Mouse (Mus musculus) lung, embryonic 15.5 days (tissue): ENCODE data around the gene Gtf3a. TPM values are rescaled to one million over a fixed set of nuclear protein-coding genes. Genes with fewer than 3 reads are reported as not detected.

Experiments
- ATAC-seq: fragments of 200-750 bp; cut with Nextera tagmentation; 2 replicates; pipeline ENCODE4 v1.8.0; 2017; ENCODE audit warnings: moderate number of reproducible peaks, borderline replicate concordance; ENCODE audit not compliant: low FRiP score, low TSS enrichment; ENCODE audit errors: extremely low read depth
- H3K27ac ChIP-seq: fragments of 300-500 bp; sonication (generic); 2 replicates; pipeline ENCODE4 v1.5.1; 2015; ENCODE audit warnings: moderate library complexity, mild to moderate bottlenecking, inconsistent platforms
- H3K27me3 ChIP-seq: fragments of 300-500 bp; sonication (generic); 2 replicates; pipeline ENCODE4 v1.6.1; 2015; ENCODE audit warnings: inconsistent platforms
- H3K36me3 ChIP-seq: fragments of 300-500 bp; sonication (generic); 2 replicates; pipeline ENCODE4 v1.6.1; 2015; ENCODE audit warnings: inconsistent platforms
- H3K4me1 ChIP-seq: fragments of 300-500 bp; sonication (generic); 2 replicates; pipeline ENCODE4 v1.6.1; 2015; ENCODE audit warnings: inconsistent platforms
- H3K4me2 ChIP-seq: fragments of 300-500 bp; sonication (generic); 2 replicates; pipeline ENCODE4 v1.6.1; 2015; ENCODE audit warnings: inconsistent platforms, mild to moderate bottlenecking, moderate library complexity
- H3K4me3 ChIP-seq: fragments of 300-500 bp; sonication (generic); 2 replicates; pipeline ENCODE4 v1.5.1; 2015; ENCODE audit warnings: mild to moderate bottlenecking, inconsistent platforms
- H3K9ac ChIP-seq: fragments of 300-500 bp; sonication (generic); 2 replicates; pipeline ENCODE4 v1.6.1; 2015; ENCODE audit warnings: inconsistent platforms
- H3K9me3 ChIP-seq: fragments of 300-500 bp; sonication (generic); 2 replicates; pipeline ENCODE4 v1.6.1; 2016; ENCODE audit warnings: inconsistent platforms
- WGBS: fragments of 180-500 bp; shearing (Covaris S2); methylation state at CpG from one replicate; pipeline ENCODE4 v1.1.7; 2015; 5-methylcytosine and 5-hydroxymethylcytosine counted together
- polyA plus RNA-seq: library from polyadenylated mRNA; unstranded; fragments of >200 nt; fragmentation: Nextera tagmentation; extraction: Ambion mirVana; gene quantifications from 2 replicates; pipeline ENCODE4 v1.2.1, GENCODE M21; 2015

The Gtf3a gene
- polyA plus RNA-seq = 128 and 133 TPM in 2 replicates

DNA sequence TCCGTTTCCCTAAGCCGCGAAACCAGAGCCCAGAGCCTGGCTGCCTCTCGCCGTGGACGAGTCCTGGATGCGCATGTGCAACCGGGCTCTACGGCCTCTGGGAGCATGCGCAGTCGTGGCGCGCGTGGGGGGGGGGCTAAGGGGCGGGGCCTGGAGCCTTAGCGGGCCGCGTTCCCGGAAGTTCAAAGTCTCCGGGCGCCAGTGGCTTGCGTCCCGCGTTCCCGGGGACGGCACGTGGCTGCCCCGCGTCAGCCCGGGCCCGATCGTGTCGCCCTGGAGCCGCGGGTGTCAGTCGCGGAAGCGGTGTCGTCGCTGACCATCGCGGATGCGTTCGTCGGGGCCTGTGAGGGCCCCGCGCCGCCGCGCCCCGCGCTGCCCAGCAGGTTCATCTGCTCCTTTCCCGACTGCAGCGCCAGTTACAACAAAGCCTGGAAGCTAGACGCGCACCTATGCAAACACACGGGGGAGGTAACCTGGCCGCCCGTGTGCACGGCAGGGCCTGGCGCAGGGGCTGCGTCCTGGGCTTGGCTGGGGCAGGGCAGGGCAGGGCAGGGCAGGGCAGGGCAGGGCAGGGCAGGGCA is at the start of gene Gtf3a:
Gtf3a (plus strand) TSS at position 150 of the 581 bp plus-strand sequence.
- Histone ChIP-seq H3K27me3 (no peaks in the 10 kb centered on the region), H3K4me1 (peaks cover 14% of the 10 kb centered on the region), H3K27ac (peak within 1 kb of the TSS; percentile 89), H3K9me3 (no peaks in the 10 kb centered on the region), H3K9ac (peak within 1 kb of the TSS; percentile 86), H3K4me3 (peak within 1 kb of the TSS; percentile 84), H3K36me3 (peaks cover 31% of the 10 kb centered on the region), H3K4me2 (peak within 1 kb of the TSS; percentile 94)
- WGBS = under 1% methylated on average over 43 of the region's 62 CpGs
- ATAC-seq = peak; percentile 94

DNA sequence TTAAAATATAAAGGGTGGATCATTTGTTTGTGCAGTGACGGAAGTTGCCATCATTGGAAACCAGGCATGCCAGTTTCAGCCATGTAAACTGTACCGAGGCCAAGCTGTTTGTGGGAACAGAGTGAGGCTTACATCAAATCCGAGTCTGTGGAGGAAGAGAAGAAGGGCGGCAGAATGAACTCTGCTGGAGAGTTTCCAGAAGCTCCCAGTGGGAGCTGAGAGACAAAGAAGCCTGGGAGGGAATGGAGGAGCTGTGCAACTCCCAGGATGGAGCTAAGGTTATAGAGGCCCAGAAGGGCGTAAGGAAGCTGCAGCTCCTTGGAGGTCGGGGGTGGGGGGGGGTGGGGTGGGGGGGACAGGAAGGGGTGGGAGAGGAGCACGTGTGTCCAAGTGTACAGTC is 48.1 kb upstream of the Gtf3a start:
- no peak overlapping the region for H3K4me2 ChIP-seq
- no peaks in the 10 kb centered on the region for H3K9me3 ChIP-seq
- no peaks in the 10 kb centered on the region for H3K4me1 ChIP-seq
- no peaks in the 10 kb centered on the region for H3K36me3 ChIP-seq
- H3K4me3 ChIP-seq = no peak overlapping the region
- H3K9ac ChIP-seq = no peak overlapping the region
- H3K27me3 ChIP-seq = no peaks in the 10 kb centered on the region
- ATAC-seq = no peak
- H3K27ac ChIP-seq = no peak overlapping the region
- WGBS = 26% methylated on average over 7 of the region's 7 CpGs

DNA sequence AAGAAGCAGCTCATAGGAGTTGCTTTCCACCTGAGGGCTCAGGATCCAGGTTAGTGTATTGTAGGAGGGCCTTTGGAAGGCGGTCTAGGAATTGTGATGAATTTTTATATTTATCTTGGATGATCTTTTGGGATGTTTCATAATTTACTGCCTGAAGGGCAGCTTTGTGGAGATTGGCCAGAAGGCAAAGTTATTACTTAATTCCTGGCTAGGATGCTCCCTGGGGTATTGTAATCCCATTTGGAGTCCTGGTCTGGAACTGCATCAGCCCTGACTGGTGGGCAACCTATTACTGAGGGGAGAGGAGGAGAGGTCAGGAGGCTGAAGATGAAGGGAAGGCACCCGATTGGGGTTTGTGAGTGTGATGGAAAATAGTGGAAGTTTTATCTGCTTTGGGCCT is 47.0 kb upstream of the Gtf3a start:
- Histone ChIP-seq H3K4me1 (0 out of 2 replicates have a peak, but pooled peaks cover 2% of the 10 kb centered on the region), H3K36me3 (no peaks in the 10 kb centered on the region), H3K9me3 (no peaks in the 10 kb centered on the region), H3K27ac (no peak overlapping the region), H3K4me3 (no peak overlapping the region), H3K27me3 (no peaks in the 10 kb centered on the region), H3K9ac (no peak overlapping the region), H3K4me2 (no peak overlapping the region)
- no peak for ATAC-seq
- WGBS = 76% methylated on average over 2 of the region's 2 CpGs

DNA sequence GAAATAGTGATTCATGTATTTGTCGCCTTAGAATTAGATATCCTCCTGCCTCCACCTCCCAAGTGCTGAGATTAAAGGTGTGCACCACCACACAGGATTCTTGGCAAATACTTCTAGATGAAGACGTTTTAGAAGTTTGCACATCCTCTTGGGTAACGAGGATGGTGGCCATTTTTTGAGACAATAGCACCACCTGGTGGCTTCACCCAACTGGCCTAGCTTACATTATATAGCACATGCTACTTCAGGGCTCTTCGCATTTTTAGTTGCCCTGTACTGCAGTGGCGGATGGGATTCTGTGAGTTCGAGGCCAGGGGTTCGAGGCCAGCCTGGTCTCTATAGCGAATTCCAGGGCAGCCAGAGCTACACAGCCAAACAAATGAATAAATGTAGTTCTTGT is 44.1 kb upstream of the Gtf3a start:
- H3K27ac ChIP-seq = no peak overlapping the region
- H3K36me3 ChIP-seq = no peaks in the 10 kb centered on the region
- H3K9ac ChIP-seq = no peak overlapping the region
- H3K9me3 ChIP-seq = no peaks in the 10 kb centered on the region
- WGBS = 19% methylated on average over 8 of the region's 8 CpGs
- H3K4me2 ChIP-seq = no peak overlapping the region
- no peak overlapping the region for H3K4me3 ChIP-seq
- peak; percentile 43; the same call in 1 of the 2 replicates for ATAC-seq
- peaks cover 6% of the 10 kb centered on the region for H3K4me1 ChIP-seq
- H3K27me3 ChIP-seq = peaks cover 7% of the 10 kb centered on the region; the same call in 1 of the 2 replicates

DNA sequence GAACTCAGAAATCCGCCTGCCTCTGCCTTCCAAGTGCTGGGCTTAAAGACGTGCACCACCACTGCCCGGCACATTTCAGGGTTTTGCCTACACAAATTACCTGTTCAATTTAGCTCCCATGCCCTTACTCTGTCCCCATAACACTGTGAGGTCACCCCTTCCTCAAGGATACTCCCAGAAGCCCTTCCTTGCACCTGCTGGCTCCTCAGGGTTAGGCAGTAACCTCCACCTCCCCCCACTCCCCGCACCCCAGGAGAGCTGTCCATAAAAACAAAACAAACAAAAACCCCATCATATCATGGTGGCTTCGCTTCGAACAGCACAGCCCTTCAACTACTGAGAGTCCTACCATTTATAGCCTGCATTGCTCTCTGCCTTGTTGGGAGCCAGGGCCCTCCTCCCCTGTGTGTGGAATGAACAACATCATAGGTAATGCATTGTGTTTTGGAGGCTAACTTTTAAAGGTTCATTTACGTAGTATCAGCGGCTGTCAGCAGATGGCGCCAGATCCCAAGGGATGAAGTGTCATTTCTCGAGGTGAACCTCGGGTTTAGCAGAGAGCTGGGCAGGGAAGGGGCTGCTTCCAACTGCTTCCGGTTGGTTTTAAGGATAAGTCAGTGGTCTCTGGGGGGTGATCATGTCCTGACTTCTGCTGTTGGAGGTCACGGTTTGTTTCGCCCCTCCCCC is 42.8 kb upstream of the Gtf3a start:
- no peaks in the 10 kb centered on the region for H3K9me3 ChIP-seq
- H3K27ac ChIP-seq = no peak overlapping the region
- peak overlapping the region; percentile 30 for H3K4me2 ChIP-seq
- ATAC-seq = peak; percentile 32; the same call in 1 of the 2 replicates
- H3K36me3 ChIP-seq = no peaks in the 10 kb centered on the region
- H3K4me3 ChIP-seq = no peak overlapping the region
- no peak overlapping the region for H3K9ac ChIP-seq
- 22% methylated on average over 14 of the region's 14 CpGs for WGBS
- H3K27me3 ChIP-seq = peaks cover 7% of the 10 kb centered on the region; the same call in 1 of the 2 replicates
- peaks cover 6% of the 10 kb centered on the region for H3K4me1 ChIP-seq

DNA sequence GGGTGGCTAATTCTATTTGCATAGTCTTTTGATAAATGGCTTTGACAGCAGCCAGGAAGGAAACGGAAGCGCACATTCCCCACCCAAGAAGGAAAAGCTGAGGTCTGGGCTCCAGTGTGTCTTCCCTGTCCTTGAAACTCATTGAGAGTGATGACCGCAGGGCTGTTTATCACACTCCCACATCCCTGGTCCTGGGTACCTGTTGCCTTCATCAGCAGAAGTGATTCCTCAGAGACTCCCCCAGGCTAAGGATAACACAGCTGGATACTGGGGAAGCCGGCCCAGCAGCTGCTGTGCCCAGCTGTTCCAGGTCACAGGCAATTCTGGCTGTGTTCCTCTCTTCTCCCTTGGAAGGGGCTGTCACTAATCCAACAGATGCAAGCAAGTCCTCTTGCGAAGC is 40.9 kb upstream of the Gtf3a start:
- Histone ChIP-seq H3K4me2 (no peak overlapping the region), H3K4me3 (no peak overlapping the region), H3K9ac (no peak overlapping the region), H3K9me3 (no peaks in the 10 kb centered on the region), H3K27me3 (peaks cover 7% of the 10 kb centered on the region; the same call in 1 of the 2 replicates), H3K36me3 (no peaks in the 10 kb centered on the region), H3K27ac (no peak overlapping the region), H3K4me1 (peaks cover 13% of the 10 kb centered on the region)
- WGBS = 25% methylated on average over 5 of the region's 5 CpGs
- ATAC-seq = no peak

DNA sequence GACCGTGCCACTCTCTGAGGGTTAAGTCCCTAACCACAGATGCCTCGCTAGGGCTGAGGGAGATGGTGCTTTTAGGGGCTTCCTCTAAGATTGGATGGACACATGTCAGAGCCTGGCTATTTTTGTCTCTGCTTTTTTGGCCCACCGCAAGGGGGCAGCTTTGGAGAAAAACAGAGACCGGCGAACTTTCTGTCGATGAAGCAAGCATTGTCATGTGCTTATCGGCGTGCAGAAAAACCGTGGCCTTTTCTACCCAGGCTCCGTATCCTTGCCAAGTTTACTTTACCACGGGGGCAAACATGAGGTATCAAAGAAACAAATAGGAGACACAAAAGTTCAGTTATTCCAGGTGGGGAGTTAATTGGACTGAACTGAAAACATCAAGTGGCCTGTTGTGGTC is 39.8 kb upstream of the Gtf3a start:
- H3K4me2 ChIP-seq = no peak overlapping the region
- H3K36me3 ChIP-seq = no peaks in the 10 kb centered on the region
- no peak overlapping the region for H3K4me3 ChIP-seq
- no peak for ATAC-seq
- WGBS = 44% methylated on average over 11 of the region's 11 CpGs
- no peaks in the 10 kb centered on the region for H3K9me3 ChIP-seq
- H3K4me1 ChIP-seq = peaks cover 13% of the 10 kb centered on the region
- H3K9ac ChIP-seq = no peak overlapping the region
- no peak overlapping the region for H3K27ac ChIP-seq
- H3K27me3 ChIP-seq = peaks cover 7% of the 10 kb centered on the region; the same call in 1 of the 2 replicates

DNA sequence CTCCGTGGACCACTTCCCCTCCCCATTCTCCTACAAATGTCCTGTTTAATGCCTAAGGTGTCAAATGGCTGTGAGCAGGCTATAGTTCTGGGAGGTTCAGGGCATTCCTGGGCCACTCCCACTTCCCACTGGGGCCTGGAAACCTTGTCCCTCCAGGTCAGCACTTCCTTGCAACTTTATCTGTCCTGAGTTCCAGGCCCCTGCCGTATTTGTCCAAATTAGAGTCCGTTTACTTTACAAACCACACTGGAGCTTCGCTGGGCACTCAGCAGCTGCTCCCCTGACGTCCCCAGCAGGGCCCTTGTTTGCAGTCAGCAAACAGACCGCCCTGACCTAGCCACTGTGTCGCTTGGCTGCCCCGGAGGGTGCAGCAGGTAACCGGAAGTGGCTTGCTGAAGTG is 36.3 kb upstream of the Gtf3a start:
- peak; percentile 51; the same call in 1 of the 2 replicates for ATAC-seq
- Histone ChIP-seq H3K27me3 (peaks cover 14% of the 10 kb centered on the region; the same call in 1 of the 2 replicates), H3K36me3 (no peaks in the 10 kb centered on the region), H3K27ac (peak overlapping the region; percentile 29; the same call in 1 of the 2 replicates), H3K4me2 (no peak overlapping the region), H3K9ac (no peak overlapping the region), H3K4me3 (no peak overlapping the region), H3K9me3 (no peaks in the 10 kb centered on the region), H3K4me1 (peaks cover 10% of the 10 kb centered on the region)
- WGBS = 4% methylated on average over 9 of the region's 9 CpGs

DNA sequence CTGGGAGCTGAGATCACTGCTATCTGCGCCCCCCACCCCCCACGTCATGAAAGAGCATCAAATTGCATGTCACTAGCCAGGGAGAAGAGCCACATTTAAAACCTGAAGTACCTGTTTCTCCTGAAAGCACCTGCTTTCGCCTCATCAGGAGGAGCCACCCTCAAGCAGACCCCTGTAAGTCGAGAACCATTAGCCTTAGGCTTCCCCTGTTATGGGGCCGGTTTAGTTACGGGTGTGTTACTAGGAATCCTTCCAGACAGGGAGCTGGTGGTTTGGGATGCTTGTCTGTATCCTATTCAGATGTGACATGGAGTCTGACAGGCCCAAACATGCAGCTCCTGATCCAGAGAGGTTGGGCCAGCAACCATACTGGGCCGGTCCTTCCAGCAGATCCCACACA is 35.1 kb upstream of the Gtf3a start:
- Histone ChIP-seq H3K4me1 (peaks cover 6% of the 10 kb centered on the region; the same call in 1 of the 2 replicates), H3K9me3 (no peaks in the 10 kb centered on the region), H3K36me3 (no peaks in the 10 kb centered on the region), H3K9ac (no peak overlapping the region), H3K4me2 (no peak overlapping the region), H3K27ac (no peak overlapping the region), H3K4me3 (no peak overlapping the region), H3K27me3 (peaks cover 9% of the 10 kb centered on the region; the same call in 1 of the 2 replicates)
- no peak for ATAC-seq
- 75% methylated on average over 7 of the region's 7 CpGs for WGBS

DNA sequence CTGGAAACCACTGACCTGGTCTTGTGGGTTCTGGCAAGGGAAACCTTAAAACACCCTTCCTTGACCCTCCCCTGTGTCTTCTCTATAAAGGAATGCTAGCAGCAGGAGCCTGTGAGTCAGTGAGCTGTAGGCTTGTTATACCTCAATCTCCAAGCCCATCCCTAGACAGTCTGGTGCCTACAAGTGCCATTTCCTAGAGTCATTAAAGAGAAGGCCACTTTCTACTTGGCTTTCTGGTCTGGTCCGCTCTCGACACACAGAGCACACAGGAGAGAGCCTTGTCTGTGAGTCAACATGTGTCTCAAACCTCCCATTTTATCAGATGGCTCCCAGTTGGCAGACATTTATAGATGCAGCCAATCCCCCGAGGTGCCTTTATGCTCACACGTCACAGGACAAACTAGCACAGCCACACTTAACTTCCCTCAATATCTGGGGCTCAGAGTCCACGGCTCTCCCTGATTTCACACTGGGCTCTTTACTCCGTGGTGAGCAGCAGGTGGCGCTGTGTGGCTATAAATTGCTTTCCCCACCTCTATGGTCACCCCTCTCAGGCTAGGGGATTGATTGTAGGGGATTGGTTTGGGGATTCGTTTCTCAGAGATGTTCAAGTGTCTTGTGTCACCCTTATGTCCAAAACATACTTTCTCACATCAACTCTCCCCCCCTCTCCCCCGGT is 34.2 kb upstream of the Gtf3a start:
- WGBS = 23% methylated on average over 9 of the region's 9 CpGs

DNA sequence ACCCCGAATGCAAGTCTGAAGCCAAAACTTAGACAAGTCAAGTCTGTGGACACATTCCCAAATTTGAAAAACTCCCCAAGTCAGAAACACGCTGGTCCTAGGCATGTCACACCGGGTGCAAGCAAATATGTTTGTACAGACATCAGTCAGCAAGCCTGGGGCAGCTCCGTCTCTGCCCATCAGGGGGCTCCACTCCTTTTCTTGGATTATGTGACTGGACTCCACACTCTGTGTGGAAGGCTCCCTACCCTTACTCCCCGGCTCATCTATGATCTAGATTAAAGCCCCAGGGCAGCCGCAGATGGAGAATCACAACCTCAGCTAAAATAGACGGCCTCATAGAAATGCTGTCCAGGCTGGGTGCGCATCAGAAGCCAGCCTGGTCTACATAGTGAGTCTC is 32.2 kb upstream of the Gtf3a start:
- Histone ChIP-seq H3K9ac (no peak overlapping the region), H3K36me3 (no peaks in the 10 kb centered on the region), H3K27ac (no peak overlapping the region), H3K4me2 (no peak overlapping the region), H3K4me3 (no peak overlapping the region), H3K4me1 (peaks cover 18% of the 10 kb centered on the region; the same call in 1 of the 2 replicates), H3K9me3 (no peaks in the 10 kb centered on the region), H3K27me3 (peaks cover 9% of the 10 kb centered on the region; the same call in 1 of the 2 replicates)
- WGBS = 59% methylated on average over 8 of the region's 8 CpGs
- ATAC-seq = no peak

More for the DNA sequence above, 34.2 kb upstream of the Gtf3a start:
- ATAC-seq = no peak
- no peak overlapping the region for H3K4me3 ChIP-seq
- peaks cover 9% of the 10 kb centered on the region; the same call in 1 of the 2 replicates for H3K27me3 ChIP-seq
- H3K9me3 ChIP-seq = no peaks in the 10 kb centered on the region
- H3K4me2 ChIP-seq = no peak overlapping the region
- no peaks in the 10 kb centered on the region for H3K36me3 ChIP-seq
- no peak overlapping the region for H3K9ac ChIP-seq
- H3K27ac ChIP-seq = no peak overlapping the region
- peaks cover 6% of the 10 kb centered on the region; the same call in 1 of the 2 replicates for H3K4me1 ChIP-seq
